Mouse (Mus musculus) lung, postnatal 4 days (tissue): ENCODE results near the gene Slc1a3.

Source experiments
- DNase-seq, 2 experiments: peaks; one replicate each; pipeline ENCODE4 v3.0.0; 2021

Gene Slc1a3

DNA sequence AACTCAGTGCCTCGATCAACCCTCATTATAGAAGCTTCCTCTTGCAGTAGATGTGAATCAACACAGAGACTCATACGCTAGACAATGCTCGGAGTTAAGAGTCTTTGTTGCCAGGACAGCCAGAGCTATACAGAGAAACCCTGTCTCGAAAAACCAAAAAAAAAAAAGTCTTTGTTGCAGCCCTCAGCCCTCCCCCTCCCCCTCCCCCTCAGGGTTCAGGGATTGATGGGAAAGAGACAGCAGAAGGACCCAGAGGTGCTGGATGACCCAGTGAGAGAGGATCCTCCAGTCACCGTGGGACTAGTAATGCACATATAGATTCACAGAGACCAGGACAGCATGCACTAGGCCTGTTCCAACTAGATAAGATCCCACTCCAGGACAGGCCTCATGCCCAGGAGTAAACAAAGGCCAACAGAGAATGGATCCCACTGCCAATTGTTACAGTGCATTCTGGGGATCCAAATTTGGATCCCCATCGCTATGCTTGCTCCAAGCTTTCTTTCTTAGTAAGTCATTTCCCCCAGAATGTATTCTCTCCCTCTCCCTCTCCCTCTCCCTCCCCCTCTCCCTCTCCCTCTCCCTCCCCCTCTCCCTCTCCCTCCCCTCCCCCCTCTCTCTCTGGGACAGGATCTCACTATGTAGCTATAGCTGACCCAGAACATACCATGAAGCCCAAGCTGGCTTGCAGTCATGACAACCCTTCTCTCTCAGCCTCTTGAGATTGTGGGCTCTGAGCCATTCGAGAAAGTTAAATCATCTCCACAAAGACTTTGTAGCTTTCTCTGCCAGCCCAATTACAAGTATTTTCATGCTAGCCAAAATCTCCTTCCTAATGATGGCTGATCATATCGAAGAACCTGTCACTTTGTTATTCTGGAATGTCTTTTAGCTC lies 52.2 kb downstream of the Slc1a3 start:
- DNase-seq = peak in 1 of 2 experiments; percentile 48

DNA sequence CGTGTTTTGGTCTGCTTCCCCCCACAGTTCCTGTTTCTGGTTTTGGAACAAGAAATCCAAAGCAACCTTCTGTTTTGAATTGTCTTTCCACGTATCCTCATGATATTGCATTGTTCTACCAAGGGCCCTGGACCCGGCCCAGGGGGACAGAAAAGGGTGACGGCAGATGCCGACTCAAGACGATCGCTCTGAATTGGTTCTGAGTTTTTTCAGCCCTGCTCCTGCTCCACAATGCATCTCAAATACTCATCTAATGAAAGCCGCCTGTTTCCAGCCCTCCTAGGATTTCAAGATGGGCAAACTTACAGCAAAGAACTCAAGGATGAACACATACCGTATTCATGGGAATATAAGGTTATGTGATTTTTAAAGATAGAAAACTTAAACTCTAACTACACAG lies 55.3 kb downstream of the Slc1a3 start:
- no peak for DNase-seq

DNA sequence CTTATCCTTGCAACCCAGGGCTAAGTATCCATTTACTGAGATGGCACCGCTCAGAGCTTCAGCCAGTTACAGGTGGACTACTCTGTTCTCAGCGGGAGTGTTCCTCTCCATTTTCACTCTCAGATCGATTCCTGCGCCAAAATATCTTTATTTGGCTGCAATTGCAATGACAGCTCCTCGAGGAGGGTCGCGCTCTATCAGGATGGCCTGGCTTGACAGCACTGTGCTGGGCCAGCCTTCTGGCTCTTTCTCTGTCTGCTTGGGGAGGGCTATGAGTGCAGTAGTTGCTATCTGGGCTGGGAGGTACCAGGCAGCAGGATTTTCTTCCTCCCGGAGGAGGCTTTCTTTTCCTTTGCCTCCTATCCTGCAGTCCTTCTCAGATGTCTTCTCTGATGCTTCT lies 57.9 kb downstream of the Slc1a3 start:
- no peak for DNase-seq

- no peak for DNase-seq
Measured at GRCm38 (mm10) chr15:8643997-8644692, 66.4 kb downstream of the Slc1a3 start.

GRCm38 (mm10) chr15:8639856-8640255 lies 70.7 kb downstream of the Slc1a3 start:
- DNase-seq = no peak

DNA sequence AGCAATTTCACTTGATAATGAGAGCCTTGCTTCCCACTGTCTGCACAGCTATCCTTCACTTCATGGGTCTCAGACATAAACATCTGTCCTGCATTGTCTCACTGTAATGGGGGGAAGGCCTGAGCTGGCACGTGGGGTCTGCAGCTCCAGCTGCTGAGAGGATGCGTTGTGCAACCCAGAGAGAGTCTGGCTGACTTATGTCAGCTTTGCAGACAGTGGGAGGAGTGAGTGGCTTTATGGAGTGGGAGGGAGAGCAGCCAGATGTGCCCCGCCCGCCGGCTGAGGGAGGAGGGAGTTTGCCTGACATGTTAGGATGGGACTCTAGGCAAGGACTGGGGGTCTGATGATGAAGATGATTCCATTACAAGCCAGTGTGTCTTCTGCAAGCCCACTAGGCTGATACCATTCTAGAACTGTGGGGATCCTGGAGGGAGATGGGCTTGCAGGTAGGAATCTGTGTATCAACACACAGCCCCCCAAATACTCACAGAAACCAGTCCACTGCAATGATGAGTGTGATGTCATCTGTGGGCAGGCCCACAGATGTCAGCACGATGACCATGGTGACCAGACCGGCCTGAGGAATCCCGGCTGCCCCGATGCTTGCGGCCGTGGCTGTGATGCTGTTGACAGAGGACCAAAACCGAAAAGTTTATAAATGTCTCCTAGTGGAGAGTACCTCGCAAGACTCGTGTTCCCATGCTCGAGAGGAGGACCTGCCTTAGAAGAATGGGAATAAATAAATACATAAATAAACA lies 71.8 kb downstream of the Slc1a3 start:
- DNase-seq = peak; percentile 63 to 86

DNA sequence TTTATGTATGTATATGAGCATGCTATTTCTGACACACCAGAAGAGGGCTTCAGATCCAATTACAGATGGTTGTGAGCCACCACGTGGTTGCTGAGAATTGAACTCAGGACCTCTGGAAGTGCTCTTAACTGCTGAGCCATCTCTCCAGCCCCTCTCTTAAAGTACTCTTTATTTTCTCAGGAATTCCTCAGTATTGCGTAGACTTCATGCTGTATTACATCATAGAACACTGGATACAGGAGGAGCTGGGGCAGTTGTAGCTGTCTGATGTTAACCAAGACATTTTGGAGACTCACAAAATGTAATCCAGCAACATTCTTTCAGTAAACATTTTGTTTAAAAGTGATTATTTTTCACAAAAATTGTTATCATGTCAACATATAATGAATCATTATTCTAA lies 73.3 kb downstream of the Slc1a3 start:
- DNase-seq = no peak

DNA sequence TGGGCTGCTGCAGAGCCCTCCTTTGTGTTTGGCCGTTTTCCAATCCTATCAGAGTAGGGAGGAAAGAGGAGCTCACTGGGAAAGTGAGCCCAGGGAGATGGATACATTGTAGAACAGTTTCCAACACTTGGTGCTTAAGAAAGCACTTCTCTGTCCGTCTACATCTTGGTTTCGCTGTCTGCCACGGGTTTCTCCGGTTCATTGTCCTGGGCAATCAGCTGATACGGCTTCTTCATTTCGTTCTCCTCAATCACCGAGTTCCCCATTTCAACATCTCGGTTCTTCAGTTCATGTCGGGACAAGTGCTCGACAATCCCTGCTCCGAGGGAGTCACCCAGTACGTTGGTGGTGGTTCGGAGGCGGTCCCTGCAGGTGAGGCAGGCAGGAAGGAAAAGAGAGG lies 74.6 kb downstream of the Slc1a3 start:
- no peak for DNase-seq

DNA sequence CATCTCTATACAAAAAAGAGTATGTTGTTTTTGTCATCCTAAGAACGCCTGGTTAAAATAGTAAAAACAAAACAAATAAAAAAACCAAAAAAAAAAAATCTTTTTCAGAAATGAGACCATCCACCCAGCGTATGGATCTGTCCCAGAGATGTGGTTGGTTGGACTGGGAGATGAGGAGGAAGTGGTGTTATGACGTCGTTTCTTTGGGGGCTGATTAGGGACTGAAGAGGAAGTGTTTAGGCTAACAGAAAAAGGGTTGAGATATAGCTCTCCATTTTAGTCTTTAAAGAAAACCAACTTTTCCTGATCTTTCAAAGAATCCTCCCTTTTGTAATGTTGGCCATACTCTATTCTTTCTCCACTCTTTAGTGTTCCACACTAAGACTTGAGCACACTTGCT lies 75.8 kb downstream of the Slc1a3 start:
- no peak for DNase-seq

- no peak for DNase-seq
Measured at GRCm38 (mm10) chr15:8634355-8634754, 76.2 kb downstream of the Slc1a3 start.

DNA sequence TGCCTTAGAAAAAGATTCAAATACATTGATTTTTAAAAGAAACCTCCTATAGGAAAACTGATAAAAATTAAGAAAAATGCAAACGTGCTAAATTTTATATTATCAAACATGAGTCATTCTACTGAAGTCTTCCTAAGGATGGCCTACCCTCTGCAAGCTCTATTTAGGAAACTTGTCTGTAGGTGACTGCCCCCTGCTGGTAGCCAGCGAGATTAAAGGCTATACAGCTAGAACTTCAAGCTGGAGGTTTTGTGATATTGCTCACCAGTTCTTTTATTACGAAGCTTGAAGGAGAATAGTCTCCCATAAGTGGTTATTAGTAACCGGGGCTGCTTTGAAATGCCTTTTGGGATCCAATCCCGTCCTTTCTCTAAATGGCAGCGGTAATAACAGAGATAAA lies 77.2 kb downstream of the Slc1a3 start:
- peak in 1 of 2 experiments; percentile 55 for DNase-seq

- DNase-seq = no peak
Measured at GRCm38 (mm10) chr15:8632361-8632760, 78.2 kb downstream of the Slc1a3 start.

DNA sequence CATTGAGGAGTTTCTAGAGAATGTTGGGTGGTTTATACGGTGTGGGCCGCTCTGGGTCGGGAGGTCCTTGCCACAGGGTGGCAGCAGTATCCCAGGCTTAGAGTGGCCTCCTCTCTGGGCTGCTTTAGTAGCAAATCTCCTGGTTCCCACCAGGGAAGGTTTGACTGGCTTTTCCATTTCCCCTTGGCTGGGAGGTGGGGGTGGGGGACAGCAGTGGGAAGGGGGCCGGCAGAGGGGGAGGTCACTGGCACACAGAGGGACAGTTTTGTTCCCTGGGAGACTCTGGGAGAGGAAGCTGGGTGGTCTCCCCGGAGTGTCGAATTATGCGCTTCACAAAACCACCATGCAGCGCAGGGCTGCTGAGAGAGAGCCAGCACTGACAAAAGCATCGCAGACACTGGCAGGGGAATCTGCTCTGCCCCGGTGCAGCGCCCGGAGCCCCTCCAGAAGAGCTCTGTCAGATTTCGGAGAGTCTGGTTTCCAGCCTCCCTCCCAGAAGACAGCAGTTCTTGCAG lies 81.2 kb downstream of the Slc1a3 start:
- DNase-seq = peak; percentile 72 to 79

DNA sequence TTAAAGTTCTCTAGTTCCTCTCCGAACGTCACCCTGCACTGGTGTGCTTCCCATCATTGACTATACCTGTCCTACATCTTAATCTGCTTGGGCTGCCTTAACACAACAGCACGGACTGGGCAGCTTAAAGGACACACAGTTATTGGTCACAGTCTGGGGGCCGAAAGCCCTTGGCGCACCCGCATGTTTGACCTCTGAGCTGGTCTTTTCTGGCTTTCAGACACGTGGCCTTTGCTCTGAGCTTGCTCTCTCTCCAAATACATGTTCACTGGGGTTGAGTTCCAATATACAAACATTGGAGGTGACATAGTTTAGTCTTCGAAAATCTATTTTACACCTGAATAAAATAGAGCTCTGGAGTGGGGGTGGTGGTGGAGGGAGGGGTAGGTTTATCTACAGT lies 82.4 kb downstream of the Slc1a3 start:
- no peak for DNase-seq

- peak; percentile 53 to 77 for DNase-seq
Measured at GRCm38 (mm10) chr15:8627097-8627537, 83.4 kb downstream of the Slc1a3 start.

DNA sequence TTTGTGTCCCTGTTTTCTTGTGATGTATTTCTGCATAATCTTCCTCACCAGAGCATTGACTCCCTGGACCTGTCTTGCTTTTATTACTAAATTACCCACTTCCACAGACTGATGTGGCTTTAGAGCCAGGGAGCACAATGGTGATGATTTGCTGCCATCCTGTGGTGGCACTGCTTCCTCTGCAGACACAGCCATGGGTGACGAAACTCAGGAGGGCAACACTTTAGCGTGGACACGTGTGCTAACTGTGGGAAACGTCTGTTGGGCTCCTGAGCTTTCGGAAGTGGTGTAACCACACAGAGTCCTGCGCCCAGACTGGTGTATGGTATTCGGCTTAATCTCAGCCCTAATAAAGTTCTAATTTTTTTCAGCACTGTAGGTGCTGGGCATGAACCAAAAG lies 85.2 kb downstream of the Slc1a3 start:
- DNase-seq = peak in 1 of 2 experiments; percentile 47

DNA sequence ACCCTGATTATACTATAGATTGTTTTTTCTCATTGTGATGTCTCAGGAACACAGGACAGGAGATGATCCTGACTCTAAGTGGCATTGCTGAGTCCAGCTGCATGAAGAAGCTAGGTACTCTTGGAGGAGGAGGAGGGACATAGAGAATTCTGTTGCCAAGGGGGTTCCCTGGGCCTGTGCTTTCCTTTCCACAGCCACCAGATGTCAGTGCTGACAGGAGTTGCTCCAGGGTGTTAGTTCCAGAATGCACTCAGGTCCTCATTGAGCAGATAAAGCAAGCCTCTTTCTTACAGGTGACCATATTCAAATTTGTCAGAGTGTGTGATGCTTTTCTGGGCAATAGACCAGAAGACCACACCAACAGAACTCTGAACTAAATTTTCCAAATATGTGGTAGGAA lies 86.7 kb downstream of the Slc1a3 start:
- DNase-seq = no peak

GRCm38 (mm10) chr15:8619479-8620026 lies 91.0 kb downstream of the Slc1a3 start:
- DNase-seq = no peak

- DNase-seq = no peak
Measured at GRCm38 (mm10) chr15:8616290-8616689, 94.3 kb downstream of the Slc1a3 start.

GRCm38 (mm10) chr15:8615511-8616224 lies 94.9 kb downstream of the Slc1a3 start:
- DNase-seq = no peak

- no peak for DNase-seq
Measured at GRCm38 (mm10) chr15:8614701-8615100, 95.9 kb downstream of the Slc1a3 start.

GRCm38 (mm10) chr15:8605538-8606188 lies 104.9 kb downstream of the Slc1a3 start:
- no peak for DNase-seq
